Mouse (Mus musculus): ENCODE data around the gene Limch1.

Limch1 gene

GRCm38 (mm10) chr5:66747761-66748430 lies 2.3 kb downstream of the Limch1 start:
- no peak for DNase-seq (ENCODE audit: low read depth)

DNA sequence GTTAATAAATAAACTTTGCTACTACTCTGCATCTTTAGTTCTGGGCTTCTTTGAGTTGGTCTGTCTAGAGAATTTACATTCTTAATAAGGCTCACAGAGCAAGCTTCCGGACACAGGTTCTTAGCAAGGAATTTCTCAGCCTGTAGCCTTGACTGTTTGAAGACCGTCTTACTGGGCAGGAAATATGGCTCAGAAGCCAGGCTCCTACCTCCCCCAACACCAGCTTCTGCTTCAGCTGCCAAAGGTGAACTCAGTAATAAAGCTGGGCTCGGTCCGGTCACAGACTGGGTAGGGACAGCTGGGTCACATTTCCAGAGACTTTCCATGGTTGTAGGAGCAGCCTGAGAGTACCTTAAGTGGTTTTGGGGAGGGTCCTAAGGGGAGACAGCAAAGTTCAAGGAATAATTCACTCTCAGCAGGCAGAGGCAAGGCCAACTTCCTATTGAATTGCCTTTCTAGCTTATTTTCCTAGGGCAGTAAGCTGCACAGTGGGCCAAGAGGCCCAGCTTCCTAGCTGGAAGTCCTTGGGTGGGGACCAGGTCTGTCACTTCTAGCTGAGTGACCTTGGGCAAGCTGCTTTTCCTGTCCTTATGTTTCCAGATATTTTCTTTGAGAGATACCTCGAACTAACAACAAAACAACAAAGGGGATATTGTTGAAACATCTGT lies 3.0 kb downstream of the Limch1 start:
- no peak for DNase-seq (ENCODE audit: low read depth)

DNA sequence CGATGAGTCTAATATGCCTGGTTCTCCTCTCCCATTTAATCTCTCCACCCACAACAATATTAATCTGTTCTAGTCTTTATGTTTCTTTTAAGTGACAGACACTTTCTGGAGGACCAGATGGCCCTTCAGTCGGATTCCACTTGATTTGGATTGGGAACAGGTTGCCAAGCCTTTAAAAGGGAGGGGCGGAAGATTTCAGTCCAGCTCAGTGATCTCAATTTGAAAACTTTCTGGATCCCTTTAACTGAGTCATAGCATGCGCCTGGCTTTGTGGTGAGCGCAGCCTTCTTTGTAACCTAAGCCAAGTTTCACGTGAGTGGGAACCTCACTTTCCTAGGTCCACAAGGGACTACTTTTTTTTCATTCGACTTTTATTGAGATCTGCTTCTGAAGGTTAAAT lies 5.0 kb downstream of the Limch1 start:
- no peak for DNase-seq (ENCODE audit: low read depth)

DNA sequence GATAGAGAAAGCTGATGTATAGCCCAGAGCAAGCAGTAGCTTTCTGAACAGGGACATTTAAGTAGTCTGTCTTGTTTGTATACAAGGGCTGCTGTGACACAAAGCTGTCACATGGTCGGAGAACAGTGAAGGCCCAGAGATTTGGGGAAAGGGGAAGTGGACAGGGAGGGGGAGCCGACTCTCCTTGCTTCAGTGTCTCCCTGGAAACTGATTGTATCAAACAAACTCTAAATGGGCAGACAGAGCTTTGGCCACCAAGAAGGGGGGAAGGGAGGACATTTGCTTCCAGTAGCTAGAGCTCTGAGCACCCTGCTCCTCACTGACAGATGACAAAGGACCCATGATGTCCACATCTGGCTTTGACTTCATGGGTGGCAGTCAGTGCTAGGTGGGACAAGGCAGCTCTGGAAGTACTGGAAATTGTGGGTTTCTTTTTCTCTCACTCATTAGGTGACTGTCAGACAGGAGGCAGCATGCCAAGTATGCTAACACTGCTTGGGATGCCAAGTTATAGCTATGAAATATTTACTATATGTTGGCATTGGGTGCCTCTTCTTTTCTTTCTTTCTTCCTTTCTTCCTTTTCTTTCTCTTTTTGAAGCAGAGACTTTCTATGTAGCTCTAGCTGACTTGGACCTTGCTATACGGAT lies 5.8 kb downstream of the Limch1 start:
- no peak for DNase-seq (ENCODE audit: low read depth)

DNA sequence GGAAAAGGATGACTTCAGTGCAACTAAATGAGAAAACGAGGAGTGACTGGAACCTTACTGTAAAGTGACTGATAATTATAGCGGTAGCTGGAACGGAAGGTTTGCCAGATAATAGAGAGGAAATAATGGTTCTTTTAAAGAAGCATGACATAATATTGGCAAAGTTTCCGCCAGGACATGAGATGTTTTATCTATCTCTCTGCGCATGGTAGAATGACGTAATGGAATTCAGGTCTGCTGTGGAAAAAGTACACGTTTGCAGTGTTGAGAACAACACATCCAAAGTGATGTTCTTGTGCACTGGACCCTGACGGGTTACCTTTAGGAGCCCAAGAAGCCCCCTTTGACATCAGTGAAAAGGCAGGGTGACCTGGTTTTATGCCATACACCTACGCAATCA lies 8.0 kb downstream of the Limch1 start:
- no peak for DNase-seq (ENCODE audit: low read depth)

- DNase-seq (ENCODE audit: low read depth) = no peak
These were observed 11.4 kb downstream of the Limch1 start for GRCm38 (mm10) chr5:66756821-66757705.

DNA sequence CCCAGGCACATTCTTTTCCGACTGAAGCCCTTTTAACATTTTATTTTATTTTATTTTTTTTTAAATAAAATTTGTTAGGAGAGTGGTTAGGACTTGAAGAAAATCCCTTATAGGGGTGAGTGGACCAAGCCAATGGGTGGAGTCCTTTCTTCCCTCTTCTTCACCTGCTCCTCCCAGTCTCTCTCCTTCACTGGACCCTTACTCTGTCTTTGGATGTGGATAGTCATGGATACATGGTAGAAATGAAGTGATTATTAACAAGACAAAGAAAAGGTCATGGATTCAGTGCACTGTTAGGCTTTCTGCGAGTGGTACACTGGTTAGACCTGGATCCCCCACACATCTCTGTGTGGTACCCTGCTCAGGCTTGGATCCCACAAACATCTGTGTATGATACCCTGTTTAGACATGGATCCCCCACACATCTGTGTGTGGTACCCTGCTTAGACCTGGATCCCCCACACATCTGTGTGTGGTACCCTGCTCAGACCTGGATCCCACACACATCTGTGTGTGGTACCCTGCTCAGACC lies 12.1 kb downstream of the Limch1 start:
- DNase-seq (ENCODE audit: low read depth) = no peak

DNA sequence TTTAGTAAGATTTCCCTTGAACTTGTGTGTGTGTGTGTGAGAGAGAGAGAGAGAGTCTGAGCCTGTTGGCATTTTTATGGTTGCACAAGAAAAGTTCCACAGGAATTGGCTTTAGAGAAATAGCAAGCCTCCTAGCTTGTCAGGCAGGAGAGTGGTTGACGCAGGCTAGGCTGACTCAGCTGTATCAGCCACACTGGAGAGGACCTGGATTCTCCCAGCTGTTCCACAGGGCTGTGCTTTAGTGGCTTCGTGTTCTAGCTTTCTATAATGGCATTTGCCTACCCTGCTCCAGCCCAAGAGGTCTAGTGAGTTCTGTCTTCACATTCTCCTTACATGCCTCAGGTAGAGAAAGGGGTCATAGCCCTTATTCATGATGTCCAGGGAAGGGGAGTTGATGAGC lies 13.7 kb downstream of the Limch1 start:
- no peak for DNase-seq (ENCODE audit: low read depth)

DNA sequence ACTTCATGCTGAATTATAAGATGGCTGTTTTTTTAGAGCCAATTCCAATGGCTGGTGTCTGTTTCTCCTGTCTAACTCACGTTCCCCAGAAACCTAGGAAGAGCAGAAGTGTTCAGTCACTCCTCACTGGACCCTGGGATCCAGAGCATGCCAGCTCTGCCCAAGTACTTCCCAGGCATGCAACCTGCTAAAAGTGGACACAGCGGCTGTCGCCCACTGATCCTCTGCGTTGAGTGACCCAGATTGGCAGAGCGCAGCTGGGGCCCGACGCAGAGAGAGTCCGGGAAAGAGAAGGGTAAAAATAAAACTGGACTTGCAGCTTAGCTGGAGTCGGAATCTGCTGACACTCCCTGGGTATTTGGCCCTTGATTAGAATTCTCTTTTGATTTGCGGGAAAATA lies 15.1 kb downstream of the Limch1 start:
- no peak for DNase-seq (ENCODE audit: low read depth)

GRCm38 (mm10) chr5:66762006-66762405 lies 16.4 kb downstream of the Limch1 start:
- DNase-seq (ENCODE audit: low read depth) = no peak

DNA sequence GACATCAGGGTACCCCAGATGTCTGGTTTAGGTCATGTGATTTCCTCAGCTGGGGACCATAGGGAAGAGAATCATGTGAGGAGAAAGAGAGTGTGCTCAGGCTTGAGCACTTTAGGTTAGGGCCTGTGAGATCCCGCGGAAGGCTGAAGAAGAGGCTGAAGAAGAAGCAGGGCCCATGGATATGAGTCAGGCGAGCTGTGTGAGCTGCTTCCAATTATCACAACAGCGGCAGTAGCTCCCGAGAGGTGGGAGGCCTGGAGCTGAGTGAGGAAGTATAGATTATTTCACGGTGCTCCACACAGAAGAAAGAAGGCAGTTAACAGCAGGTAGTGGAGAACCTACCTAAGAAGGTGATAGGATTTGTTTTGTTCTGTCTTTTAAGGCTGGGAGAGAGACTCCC lies 18.5 kb downstream of the Limch1 start:
- no peak for DNase-seq (ENCODE audit: low read depth)

DNA sequence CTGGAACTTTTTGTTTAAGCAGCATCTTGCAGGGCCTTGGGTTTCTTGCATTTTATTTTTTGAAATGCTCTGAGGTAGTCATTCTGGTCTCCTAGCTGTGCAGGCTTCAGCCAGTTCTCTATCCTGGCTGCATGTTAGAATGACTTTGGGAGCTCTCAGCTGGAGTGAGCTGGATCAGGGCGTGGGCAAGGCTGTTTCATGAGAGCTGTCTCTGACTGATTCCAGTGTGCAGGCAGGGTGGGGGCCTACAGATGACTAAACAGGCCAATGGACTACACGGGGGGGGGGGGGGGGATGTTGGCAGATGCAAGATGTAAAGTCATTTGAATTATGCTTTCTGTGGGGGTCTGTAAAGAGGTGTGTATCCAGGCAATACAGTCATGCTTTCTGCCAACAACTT lies 20.3 kb downstream of the Limch1 start:
- DNase-seq (ENCODE audit: low read depth) = no peak

GRCm38 (mm10) chr5:66768034-66768433 lies 22.4 kb downstream of the Limch1 start:
- no peak for DNase-seq (ENCODE audit: low read depth)

- DNase-seq (ENCODE audit: low read depth) = no peak
These were observed 23.4 kb downstream of the Limch1 start for GRCm38 (mm10) chr5:66769070-66769469.

- DNase-seq (ENCODE audit: low read depth) = no peak
These were observed 23.9 kb downstream of the Limch1 start for GRCm38 (mm10) chr5:66769558-66769957.

- DNase-seq (ENCODE audit: low read depth) = no peak
These were observed 32.5 kb downstream of the Limch1 start for GRCm38 (mm10) chr5:66777999-66778710.

DNA sequence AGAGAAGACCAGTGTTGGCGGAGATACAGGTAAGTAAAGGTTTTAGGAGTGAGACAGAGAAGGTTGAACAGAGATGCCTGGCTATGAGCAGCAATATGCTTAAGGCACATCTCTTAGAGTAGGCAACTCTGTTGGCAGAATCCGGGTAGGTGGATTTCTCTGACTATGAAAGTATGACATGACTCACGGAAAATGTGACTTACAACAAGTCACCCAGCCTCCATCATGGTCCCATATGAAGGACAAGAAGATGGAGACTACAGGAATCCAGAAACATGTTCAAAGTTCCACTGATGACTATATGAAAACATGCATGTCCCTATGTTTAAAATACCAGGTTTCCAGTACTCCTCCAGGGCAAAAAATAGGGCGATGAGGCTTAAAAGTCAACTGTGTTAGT lies 34.7 kb downstream of the Limch1 start:
- no peak for DNase-seq (ENCODE audit: low read depth)

DNA sequence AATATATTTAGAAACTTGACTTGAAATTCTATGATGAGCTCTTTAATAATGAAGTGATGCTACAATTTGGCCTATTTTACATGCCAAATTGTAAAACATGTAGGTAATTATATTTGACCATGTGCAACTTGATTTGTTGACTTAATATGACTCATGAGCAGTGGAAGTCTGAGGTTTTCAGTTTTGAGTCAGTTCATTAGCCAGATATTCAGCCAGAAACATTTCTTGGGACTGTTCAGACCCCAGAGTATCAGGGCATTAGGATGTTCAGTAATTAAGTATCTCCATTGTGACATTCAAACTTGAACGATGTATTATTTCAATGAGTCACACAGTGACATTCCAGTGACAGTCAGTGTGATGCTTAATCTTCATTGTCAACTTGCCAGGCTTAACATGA lies 35.9 kb downstream of the Limch1 start:
- DNase-seq (ENCODE audit: low read depth) = peak; percentile 26

DNA sequence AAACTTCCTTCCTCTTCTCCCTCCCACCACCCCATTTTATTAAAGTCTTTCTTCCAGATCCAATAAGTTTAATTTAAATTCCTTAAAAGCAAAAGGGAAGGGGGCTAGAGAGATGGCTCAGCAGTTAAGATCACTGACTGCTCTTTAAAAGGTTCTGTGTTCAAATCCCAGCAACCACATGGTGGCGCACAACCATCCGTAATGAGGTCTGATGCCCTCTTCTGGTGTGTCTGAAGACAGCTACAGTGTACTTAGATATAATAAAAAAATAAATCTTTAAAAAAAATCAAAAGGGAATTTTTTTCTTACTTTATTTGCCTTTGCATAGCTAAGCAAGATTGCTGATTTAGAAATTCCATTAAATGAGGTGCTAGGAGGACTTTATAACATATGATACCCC lies 37.2 kb downstream of the Limch1 start:
- DNase-seq (ENCODE audit: low read depth) = no peak

- DNase-seq (ENCODE audit: low read depth) = no peak
These were observed 39.2 kb downstream of the Limch1 start for GRCm38 (mm10) chr5:66784624-66785361.

Measured in fibroblast of lung, adult 2 months (primary cell).